Comparison of ENCODE assay signal across 24 mouse cellular contexts in the genomic region with DNA sequence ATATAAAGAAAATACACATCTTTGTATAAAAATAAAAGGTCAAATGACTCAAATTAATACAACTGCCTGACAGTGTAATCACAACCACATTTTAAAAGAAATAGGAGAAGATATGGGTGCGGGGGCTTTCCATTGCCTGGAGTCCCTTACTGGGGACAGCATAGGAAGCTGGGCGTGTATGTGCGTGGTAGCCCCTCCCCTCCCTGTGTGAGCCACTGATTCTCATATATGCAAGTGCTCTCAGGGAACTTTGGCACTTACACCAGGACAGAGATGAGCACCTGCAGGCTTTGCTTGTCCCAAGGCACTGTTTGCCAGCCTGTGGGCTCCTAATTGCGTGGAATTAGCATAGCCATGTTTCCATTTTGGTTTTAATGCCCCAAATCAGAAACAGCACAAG.
DNase-seq lines count a peak whose midpoint lies in the region; ATAC-seq and TF ChIP-seq lines count a peak whose summit lies in the region.
"Had no signal": no experiment of that assay in that cellular context is flagged by ENCODE, and none has a peak within 500 bp of the region (broad histone marks: within the 10 kb centered on the region; RNA-seq: fewer than 3 reads in every experiment).

No protein-coding gene starts in this region.

- H3K27ac ChIP-seq in forebrain, embryonic 14.5 days (ENCODE audit: low read depth, low read length) = no peak overlapping the region
- H3K27ac ChIP-seq in forebrain, embryonic 15.5 days (replicated peaks) = no peak overlapping the region
- H3K27ac ChIP-seq in embryonic facial prominence, embryonic 11.5 days (replicated peaks; ENCODE audit: low read depth, low read length) = no peak overlapping the region
- no peak overlapping the region for H3K27ac ChIP-seq in embryonic facial prominence, embryonic 14.5 days (replicated peaks; ENCODE audit: low read depth, low read length)
- H3K27ac ChIP-seq in hindbrain, embryonic 10.5 days = no peak overlapping the region
- H3K27ac ChIP-seq: embryonic facial prominence, embryonic 13.5 days; forebrain, embryonic 10.5 days; forebrain, embryonic 12.5 days had no signal

- ATAC-seq in forebrain, embryonic 14.5 days = peak; percentile 49; the same call in 1 of the 2 replicates
- no peak; the same call in 1 of the 2 replicates for ATAC-seq in forebrain, embryonic 15.5 days (replicated peaks)
- ATAC-seq in embryonic facial prominence, embryonic 11.5 days (replicated peaks; ENCODE audit: insufficient number of reproducible peaks, low FRiP score, low TSS enrichment, low read depth) = no peak; the same call in 1 of the 2 replicates
- no peak for ATAC-seq in embryonic facial prominence, embryonic 14.5 days (ENCODE audit: low read depth)
- ATAC-seq: CD4-positive, CD25-positive, alpha-beta regulatory T cell, adult 4 months; forebrain, embryonic 16.5 days had no signal

- no peak overlapping the region for H3K4me3 ChIP-seq in forebrain, embryonic 14.5 days (ENCODE audit: low read depth, low read length)
- no peak overlapping the region for H3K4me3 ChIP-seq in forebrain, embryonic 15.5 days
- no peak overlapping the region for H3K4me3 ChIP-seq in embryonic facial prominence, embryonic 11.5 days (ENCODE audit: low read depth, low read length)
- no peak overlapping the region for H3K4me3 ChIP-seq in embryonic facial prominence, embryonic 14.5 days (ENCODE audit: low read depth, low read length)
- no peak overlapping the region for H3K4me3 ChIP-seq in hindbrain, embryonic 10.5 days
- H3K4me3 ChIP-seq: embryonic facial prominence, embryonic 13.5 days; erythroblast, embryonic 14.5 days; forebrain, embryonic 10.5 days; forebrain, embryonic 12.5 days had no signal

- TF ChIP-seq POLR2A in brain, embryonic 14.5 days (IDR thresholded peaks at IDR 0.05; ENCODE audit: borderline replicate concordance, extremely low read depth, insufficient read depth, insufficient read length, poor library complexity, severe bottlenecking) = no peak

- H3K9me3 ChIP-seq in forebrain, embryonic 14.5 days (replicated peaks; ENCODE audit: control insufficient read depth, low read length) = no peaks in the 10 kb centered on the region
- no peaks in the 10 kb centered on the region for H3K9me3 ChIP-seq in forebrain, embryonic 15.5 days
- no peaks in the 10 kb centered on the region for H3K9me3 ChIP-seq in embryonic facial prominence, embryonic 11.5 days (replicated peaks; ENCODE audit: control insufficient read depth, low read length)
- H3K9me3 ChIP-seq in embryonic facial prominence, embryonic 14.5 days (ENCODE audit: control insufficient read depth, low read length) = no peaks in the 10 kb centered on the region
- H3K9me3 ChIP-seq in hindbrain, embryonic 10.5 days = no peaks in the 10 kb centered on the region
- H3K9me3 ChIP-seq: embryonic facial prominence, embryonic 13.5 days; forebrain, embryonic 10.5 days; forebrain, embryonic 12.5 days had no signal

- no peaks in the 10 kb centered on the region for H3K4me1 ChIP-seq in forebrain, embryonic 14.5 days (ENCODE audit: control insufficient read depth, insufficient read depth, low read length)
- peaks cover 17% of the 10 kb centered on the region for H3K4me1 ChIP-seq in forebrain, embryonic 15.5 days
- H3K4me1 ChIP-seq in embryonic facial prominence, embryonic 11.5 days (ENCODE audit: control insufficient read depth, insufficient read depth, low read length) = no peaks in the 10 kb centered on the region
- H3K4me1 ChIP-seq in embryonic facial prominence, embryonic 14.5 days (ENCODE audit: control insufficient read depth, insufficient read depth, low read length) = peaks cover 29% of the 10 kb centered on the region
- H3K4me1 ChIP-seq in hindbrain, embryonic 10.5 days (replicated peaks) = no peaks in the 10 kb centered on the region
- H3K4me1 ChIP-seq: forebrain, embryonic 10.5 days; forebrain, embryonic 12.5 days had no signal

- DNase-seq in forebrain, embryonic 14.5 days (ENCODE audit: low spot score) = no peak
- DNase-seq in brain, embryonic 14.5 days (ENCODE audit: low read depth) = peak; percentile 23
- peak; percentile 38 for DNase-seq in embryonic facial prominence, embryonic 11.5 days (ENCODE audit: low spot score)
- DNase-seq in embryonic facial prominence, embryonic 14.5 days (ENCODE audit: low spot score) = peak; percentile 41
- DNase-seq in Muller cell, postnatal 12 days (ENCODE audit: inconsistent ontology term) = no peak
- DNase-seq in hindbrain, embryonic 10.5 days (ENCODE audit: low spot score) = no peak
- DNase-seq: adrenal gland, adult 2 months; adrenal gland, postnatal 10 days; adrenal gland, postnatal 25 days; B cell, adult 2 months; cerebellum, adult 11-12 months; cerebellum, adult 2 months; cerebellum, adult 9-10 months; cerebellum, postnatal 10 days; cerebellum, postnatal 25 days had no signal

- no peak overlapping the region for H3K4me2 ChIP-seq in forebrain, embryonic 14.5 days (ENCODE audit: low read length)
- H3K4me2 ChIP-seq in forebrain, embryonic 15.5 days (replicated peaks) = no peak overlapping the region
- H3K4me2 ChIP-seq in embryonic facial prominence, embryonic 11.5 days (ENCODE audit: low read depth, low read length) = no peak overlapping the region
- no peak overlapping the region for H3K4me2 ChIP-seq in embryonic facial prominence, embryonic 14.5 days (ENCODE audit: low read depth, low read length)
- H3K4me2 ChIP-seq: embryonic facial prominence, embryonic 13.5 days; forebrain, embryonic 12.5 days had no signal

- H3K36me3 ChIP-seq in forebrain, embryonic 14.5 days (ENCODE audit: control insufficient read depth, insufficient read depth, low read length) = no peaks in the 10 kb centered on the region
- no peaks in the 10 kb centered on the region for H3K36me3 ChIP-seq in forebrain, embryonic 15.5 days
- no peaks in the 10 kb centered on the region for H3K36me3 ChIP-seq in embryonic facial prominence, embryonic 11.5 days (replicated peaks; ENCODE audit: control insufficient read depth, insufficient read depth, low read depth, low read length)
- no peaks in the 10 kb centered on the region for H3K36me3 ChIP-seq in embryonic facial prominence, embryonic 14.5 days (ENCODE audit: control insufficient read depth, insufficient read depth, low read length)
- no peaks in the 10 kb centered on the region for H3K36me3 ChIP-seq in hindbrain, embryonic 10.5 days
- H3K36me3 ChIP-seq: embryonic facial prominence, embryonic 13.5 days; forebrain, embryonic 10.5 days; forebrain, embryonic 12.5 days; G1E had no signal

- no peaks in the 10 kb centered on the region for H3K27me3 ChIP-seq in forebrain, embryonic 14.5 days (replicated peaks; ENCODE audit: control insufficient read depth, insufficient read depth, low read length)
- no peaks in the 10 kb centered on the region for H3K27me3 ChIP-seq in forebrain, embryonic 15.5 days
- H3K27me3 ChIP-seq in embryonic facial prominence, embryonic 11.5 days (ENCODE audit: control insufficient read depth, insufficient read depth, low read length) = no peaks in the 10 kb centered on the region
- H3K27me3 ChIP-seq in embryonic facial prominence, embryonic 14.5 days (replicated peaks; ENCODE audit: control insufficient read depth, insufficient read depth, low read length) = no peaks in the 10 kb centered on the region
- no peaks in the 10 kb centered on the region for H3K27me3 ChIP-seq in hindbrain, embryonic 10.5 days (ENCODE audit: insufficient read depth, poor library complexity, severe bottlenecking)
- H3K27me3 ChIP-seq: CH12.LX; embryonic facial prominence, embryonic 13.5 days; forebrain, embryonic 12.5 days had no signal

- no peak overlapping the region for H3K9ac ChIP-seq in forebrain, embryonic 14.5 days (ENCODE audit: low read length)
- H3K9ac ChIP-seq in forebrain, embryonic 15.5 days (replicated peaks) = no peak overlapping the region
- H3K9ac ChIP-seq in embryonic facial prominence, embryonic 11.5 days (replicated peaks; ENCODE audit: low read length) = no peak overlapping the region
- H3K9ac ChIP-seq in embryonic facial prominence, embryonic 14.5 days (ENCODE audit: low read depth, low read length) = no peak overlapping the region
- H3K9ac ChIP-seq: embryonic facial prominence, embryonic 13.5 days; forebrain, embryonic 12.5 days had no signal

- WGBS in forebrain, embryonic 14.5 days = 82% methylated on average over 4 of the region's 4 CpGs
- WGBS in forebrain, embryonic 15.5 days = 78% methylated on average over 4 of the region's 4 CpGs
- 53% methylated on average over 4 of the region's 4 CpGs for WGBS in embryonic facial prominence, embryonic 11.5 days
- 49% methylated on average over 4 of the region's 4 CpGs for WGBS in embryonic facial prominence, embryonic 14.5 days
- WGBS in hindbrain, embryonic 10.5 days = 80% methylated on average over 4 of the region's 4 CpGs

- no peak for TF ChIP-seq CTCF in brain, embryonic 14.5 days (IDR thresholded peaks at IDR 0.05; ENCODE audit: borderline replicate concordance, extremely low read depth, insufficient read depth, insufficient read length)

Comparison
In these comparisons a context has a peak if more than half of its experiments do, and no peak if none do; other contexts are left out.
1. DNase-seq: peak in brain, embryonic 14.5 days (single experiment), embryonic facial prominence, embryonic 11.5 days (single experiment) and embryonic facial prominence, embryonic 14.5 days (single experiment); none in forebrain, embryonic 14.5 days (single experiment), Muller cell, postnatal 12 days (single experiment) and hindbrain, embryonic 10.5 days (single experiment).